Mouse (Mus musculus) cerebellum, postnatal 14 days (tissue): ENCODE results near the gene Usp46.
"Not testable (repeated sequence)": the region's sequence is repeated elsewhere in the genome, so short reads cannot be mapped to it uniquely, and the experiment has no call there.

ENCODE experiments used
- DNase-seq, 2 experiments: peaks; one replicate each; pipeline ENCODE4 v3.0.0; 2021; ENCODE audit warnings: mixed read lengths in 2 of 2

Usp46 gene

DNA sequence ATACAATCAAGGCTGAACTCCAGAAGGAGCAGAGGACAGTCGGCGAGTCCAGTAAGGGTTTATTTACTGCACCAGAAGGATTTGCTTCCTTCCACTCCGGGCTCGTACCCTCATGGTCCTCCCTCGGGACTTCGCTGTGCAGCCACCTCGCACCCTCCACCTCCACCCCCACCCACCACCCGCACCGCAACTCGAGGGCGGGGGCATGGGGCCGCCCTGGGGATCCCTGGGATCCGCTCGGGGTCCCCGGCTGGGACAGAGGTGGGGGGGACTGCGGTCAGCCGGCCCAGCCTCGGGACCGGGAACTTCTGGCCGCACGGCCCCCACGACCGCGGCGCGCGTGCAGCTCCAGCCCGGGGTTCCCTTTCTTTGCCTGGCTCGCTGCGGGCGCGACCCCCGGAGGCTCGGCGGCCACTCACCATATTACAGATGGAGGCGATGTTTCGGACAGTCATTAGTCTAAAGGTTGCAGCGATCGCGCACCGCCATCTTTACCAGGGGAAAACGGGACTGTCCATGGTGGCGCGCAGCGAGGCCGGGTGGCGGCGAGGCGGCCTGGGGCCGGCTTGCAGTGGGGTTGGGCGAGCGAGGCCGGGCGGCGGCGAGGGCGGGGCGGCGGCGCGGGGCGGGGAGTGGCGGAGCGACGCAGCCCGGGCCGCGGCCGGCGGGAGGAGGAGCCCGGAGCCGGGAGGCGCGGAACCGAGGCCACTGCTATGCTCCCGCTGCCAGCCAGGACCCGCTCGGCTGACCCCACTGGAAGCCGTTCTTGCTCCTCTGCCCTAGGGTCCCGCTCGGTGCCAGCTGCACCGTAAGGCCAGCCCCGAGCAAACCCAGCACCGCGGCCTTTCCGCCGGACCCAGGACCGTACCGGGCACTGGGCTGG lies at the start of gene Usp46:
Gene Usp46, minus strand, starts transcription at position 601 of the 883 bp plus-strand sequence.
- DNase-seq, result peak; percentile 88 to 93

DNA sequence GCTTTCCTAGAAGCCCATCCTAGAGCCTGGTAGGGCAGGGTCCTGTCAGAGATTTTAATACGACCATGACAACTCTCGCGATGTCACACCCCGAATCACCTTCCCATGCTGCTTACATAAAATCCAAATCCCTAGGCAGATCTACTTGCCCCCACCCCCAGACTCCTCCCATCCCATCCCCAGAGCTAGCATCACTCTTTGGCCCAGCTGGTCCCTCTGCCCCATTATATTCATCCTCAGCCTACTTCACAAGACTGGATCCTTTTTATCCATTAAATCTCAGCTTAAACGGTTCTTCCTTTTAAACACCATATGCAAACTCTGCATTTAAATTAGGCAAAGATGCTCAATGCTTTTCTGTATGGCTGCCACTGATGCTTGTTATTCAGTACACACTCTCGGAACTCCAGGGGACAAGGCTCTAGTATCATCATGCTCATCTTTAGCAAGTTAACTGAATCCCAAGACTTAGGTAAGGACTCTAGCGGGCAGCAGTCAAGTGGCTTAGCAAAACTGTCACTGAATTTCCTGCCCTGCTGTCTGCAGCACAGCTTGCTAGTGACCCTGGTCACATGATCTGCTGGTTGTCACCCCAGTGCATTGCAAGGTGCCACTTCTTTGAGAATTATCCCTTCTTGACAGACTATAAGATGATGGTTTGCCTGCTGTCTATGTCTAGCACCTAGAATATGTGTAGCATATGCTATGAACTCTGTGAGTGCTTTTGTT lies 45.9 kb upstream of the Usp46 start:
- DNase-seq, result no peak

DNA sequence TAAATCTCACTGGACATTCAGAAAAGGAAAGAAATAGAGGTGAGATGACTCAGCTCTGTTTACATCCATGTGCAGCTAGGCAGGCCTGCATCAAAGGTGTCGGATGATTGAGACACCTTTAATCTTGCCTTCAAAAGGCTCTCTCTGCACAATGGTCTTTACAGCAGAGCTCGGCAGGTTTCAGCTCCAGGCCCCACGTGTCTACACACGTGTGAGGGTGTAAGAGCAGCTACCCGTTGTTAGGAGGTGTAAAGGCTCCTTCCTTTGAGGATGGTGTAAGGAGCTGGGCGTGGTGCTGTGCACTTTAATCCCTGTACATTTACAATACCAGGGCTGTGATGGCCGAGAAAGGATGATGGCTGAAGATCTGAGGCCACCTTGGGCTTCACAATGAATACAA lies 37.2 kb upstream of the Usp46 start:
- DNase-seq, result no peak

DNA sequence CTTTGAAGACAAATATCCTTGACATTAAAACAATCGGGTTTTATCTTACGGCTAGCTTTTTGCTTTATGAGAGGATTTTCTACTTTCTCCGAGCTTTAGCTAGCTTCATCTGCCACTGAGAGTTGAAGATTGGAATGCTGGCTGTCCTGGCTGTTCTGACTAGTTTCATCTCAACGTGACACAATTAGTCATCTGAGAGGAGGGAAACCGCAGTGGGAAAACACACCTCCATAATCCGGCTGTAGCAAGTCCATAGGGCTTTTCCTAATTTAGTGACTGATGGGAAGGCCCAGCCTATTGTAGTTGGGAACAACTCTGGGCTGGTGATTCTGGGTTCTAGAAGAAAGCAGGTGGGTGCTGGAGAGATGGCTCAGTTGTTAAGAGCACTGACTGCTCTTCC lies 33.5 kb upstream of the Usp46 start:
- no peak for DNase-seq

DNA sequence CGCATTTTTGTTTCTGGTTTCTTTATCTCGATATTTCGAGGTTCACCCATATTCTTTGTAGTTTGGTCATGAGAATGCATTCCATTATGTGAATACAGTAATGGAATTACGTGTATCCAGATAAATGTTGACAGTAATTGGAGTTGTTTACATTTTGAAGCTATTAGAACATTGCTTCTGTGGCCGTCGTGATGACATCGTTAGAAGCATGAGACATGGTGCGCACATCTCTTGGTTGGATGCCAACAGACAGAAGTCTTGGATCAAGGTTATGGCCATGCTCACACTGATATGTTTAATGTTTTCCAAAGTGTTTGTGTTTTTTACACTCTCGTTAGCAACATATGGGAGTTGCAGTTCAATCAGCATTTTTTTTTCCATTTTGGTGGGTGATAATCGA lies 30.8 kb upstream of the Usp46 start:
- no peak for DNase-seq

DNA sequence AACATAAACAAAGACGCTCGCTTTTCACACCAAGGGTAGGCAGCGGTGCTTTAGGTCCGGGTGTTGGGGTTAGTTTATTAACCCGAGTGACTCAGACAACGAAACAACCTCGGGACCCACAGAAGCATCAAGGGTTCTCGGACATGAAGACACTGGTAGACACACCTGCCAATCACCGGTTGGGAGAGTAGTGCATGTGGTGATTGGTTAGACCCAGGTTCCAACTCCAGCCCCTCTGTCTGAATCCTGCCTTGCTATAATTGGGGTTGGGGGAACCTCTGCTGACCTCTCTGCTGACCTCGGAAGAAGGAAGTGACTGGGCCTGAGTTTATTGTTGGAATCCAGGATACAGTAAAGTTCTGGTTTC lies 29.6 kb upstream of the Usp46 start:
- DNase-seq, result no peak

DNA sequence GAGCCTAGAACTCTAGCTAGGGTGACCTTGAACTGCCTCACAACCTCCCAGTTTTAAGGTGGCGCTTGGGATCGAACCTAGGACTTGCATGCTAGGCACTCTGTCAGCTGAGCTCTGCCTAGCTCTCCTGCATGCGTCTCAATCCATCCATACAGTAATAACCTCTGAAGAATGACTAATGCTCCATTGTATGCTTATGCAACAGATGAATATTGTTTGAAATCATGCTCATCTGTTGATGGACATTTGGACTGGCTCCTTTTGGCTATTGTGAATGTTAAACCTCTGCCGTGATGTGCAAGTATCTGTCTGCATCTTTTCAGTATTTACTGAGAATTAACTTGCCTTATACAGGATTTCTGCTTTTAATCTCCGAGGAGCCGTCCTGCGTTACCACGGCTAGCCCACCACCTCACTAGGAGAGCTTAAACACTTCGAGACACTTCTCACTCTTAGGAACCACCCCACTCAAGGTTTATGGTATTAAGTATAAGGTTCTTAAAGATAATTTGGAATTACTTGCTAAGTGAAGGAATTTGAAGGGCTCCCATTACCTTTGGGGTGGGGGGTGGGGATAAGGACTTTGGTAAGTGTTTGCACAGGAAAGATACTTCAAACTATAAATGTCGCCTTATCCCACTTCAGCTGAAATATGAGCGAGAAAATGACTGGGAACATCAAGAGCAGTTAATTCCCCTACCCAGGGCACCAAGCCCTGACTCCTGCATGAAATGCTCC lies 29.1 kb upstream of the Usp46 start:
- DNase-seq, result no peak

DNA sequence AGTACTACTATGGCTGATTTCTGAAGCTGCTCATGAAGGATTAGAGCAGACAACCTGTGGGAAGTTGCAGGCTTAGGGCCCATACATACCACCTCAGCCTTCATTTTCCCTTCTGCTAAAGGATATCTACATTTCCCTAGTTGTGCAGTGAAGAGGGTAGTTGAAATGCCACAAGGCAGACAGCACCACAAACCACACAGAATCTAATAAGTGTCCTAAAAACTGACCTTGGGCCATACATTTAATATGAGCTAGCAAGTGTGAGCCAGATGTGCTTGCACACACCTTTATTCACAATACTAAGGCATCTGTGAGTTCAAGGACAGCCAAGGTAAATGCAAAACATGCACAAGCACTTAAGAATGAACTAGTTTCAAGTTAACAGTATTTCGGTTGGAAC lies 27.8 kb upstream of the Usp46 start:
- no peak for DNase-seq

DNA sequence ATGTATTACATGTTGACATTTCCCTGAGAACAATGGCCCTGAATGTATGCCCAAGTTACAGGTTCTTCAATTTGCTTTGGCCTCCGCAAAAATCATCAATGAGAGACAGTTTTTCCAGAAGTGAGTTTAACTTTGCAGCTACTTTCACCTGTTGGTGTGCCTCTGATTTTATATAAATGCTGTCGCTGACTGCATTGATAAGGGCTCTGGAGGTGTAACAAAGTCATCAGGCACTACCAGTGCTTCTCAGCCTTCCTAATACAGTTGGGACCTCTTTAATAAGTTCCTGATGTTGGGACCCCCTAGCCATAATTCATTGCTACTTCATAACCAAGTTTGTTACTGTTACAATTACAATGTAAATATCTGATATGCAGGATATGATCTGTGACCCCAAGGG lies 27.4 kb upstream of the Usp46 start:
- no peak for DNase-seq

DNA sequence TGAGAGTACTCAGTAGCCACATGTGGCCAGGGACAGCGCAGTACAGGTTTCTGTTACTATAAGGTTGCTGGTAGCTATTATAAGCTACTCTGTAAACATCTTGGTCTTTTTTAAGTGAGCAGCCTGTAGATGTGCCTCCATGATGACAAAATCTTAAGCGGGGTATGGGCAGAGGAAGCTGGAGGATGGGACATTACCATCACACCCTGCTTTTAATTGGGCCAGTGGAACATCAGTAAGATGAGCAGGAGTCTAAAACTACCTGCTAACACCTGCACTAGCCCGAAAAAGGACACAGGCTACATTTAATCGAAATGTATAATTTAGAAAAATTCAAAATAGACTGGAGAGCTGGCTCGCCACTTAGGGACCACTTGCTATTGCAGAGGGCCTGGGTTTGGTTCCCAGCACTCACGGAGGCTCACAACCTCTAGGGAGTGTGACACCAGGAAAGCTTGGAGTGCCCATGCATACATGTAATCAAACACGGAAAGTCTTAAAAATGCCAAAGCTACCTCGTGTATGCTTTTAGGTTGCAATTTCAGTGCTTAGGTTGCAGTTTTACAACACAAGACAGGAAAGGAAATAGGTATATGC lies 26.7 kb upstream of the Usp46 start:
- DNase-seq, result no peak

DNA sequence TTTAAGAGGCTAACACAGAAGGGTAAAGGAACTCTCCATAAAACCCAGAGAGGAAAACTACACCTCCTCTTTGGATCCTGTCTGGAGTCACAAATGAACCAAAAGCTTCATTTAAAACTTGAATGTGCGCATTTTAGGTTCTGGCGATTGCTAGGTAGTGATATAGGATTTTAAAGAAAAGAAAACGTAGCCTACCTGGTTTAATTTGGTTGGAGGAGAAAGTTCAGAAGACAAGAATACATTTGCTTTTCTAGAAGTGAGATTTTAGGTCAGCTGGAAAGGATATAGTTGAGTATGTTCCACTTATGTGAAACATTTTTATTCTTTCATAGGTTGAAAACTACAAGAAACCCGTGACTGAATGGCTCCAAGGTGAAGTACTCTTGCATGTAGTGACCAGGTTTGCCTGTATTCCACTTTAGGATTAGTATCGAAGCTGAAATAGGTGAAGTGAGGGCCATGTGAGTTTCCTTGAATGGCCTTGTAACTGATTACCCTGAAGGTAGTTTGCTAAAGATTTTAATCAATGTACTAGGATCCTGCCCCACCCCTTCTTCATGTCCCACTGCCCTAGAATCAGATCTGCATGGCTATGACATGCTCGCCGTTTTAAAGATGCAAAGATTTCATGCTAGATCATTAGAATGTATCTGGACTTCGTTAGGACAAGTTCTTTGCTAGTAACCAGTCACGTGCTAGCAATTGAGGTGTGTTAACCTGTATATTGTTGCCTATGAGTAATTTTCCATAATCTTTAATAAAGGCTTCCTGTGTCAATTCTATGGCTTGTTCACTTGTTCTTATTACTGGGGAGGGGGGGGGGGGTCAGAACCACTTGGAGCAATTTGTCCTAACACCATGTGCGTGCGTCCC lies 25.6 kb upstream of the Usp46 start:
- DNase-seq, result peak in 1 of 2 experiments; percentile 7

DNA sequence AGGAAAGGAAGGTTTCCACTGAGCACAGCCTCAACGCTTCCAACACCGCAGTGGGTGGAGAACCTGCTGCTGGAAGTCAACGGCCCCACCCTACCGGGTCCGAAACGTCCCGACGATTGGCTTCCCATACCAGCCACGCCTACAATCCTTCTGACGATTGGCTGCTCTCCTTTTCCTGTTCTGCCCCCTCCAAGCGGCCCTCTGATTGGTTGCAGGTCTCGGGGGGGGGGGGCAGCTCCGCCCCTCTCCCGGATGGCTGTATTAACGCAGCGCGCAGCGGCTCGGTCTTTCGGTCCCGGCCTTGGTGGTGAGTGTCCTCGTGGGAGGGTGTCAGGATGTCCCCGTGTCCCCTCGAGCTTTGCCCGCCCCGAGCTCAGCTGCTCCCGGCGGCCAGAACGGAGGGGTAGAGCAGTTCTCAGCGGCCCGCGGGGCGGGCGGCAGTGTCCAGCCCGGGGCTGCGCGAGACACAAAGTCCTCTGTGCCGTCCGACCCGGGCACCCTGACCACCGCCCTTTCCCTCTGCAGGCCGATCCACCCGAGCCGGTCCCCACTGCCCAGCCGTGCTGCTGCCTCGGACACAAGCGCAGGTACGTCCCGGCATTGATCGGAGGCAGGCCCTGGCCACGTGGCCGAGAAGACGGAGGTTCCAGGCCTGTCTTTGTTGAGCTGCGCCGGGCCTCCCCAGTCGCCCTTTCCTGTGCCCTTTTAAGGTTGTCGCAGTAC lies 24.8 kb upstream of the Usp46 start:
- peak; percentile 92 to 93 for DNase-seq

DNA sequence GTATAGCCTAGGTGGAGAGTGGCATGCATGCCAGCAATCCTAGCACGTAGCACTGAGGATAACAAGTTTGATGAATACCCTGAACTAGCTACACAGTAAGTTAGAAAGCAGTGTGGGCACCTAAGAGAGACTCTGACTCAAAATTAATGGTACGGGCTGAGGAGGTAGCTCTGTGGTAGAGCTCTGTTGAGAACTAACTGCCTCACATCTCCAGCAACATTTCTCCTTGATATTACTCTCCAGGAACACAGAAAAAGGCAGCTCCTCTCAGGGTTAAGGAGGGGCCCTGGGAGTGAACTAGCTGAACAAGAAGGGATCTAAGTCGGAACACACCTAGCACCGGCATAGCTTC lies 24.2 kb upstream of the Usp46 start:
- DNase-seq, result no peak

DNA sequence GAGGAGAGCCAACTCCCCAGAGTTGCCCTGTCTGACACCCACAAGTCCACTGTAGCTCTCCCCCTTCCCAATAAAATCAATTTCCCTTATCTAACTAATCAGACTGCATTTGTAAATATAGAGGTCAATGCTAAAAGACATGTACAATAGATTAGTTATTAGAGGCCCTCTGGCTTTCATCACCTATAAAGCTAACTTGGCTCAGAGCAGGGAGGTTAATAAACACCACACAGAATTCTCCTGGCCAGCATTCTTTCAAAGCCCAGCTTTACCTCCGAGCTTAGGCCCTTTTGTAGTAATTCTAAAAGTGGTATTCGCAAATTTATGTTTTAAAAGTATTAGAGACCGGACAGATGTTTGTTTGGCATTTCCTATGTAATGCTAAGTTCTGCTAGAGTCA lies 21.4 kb upstream of the Usp46 start:
- no peak for DNase-seq

DNA sequence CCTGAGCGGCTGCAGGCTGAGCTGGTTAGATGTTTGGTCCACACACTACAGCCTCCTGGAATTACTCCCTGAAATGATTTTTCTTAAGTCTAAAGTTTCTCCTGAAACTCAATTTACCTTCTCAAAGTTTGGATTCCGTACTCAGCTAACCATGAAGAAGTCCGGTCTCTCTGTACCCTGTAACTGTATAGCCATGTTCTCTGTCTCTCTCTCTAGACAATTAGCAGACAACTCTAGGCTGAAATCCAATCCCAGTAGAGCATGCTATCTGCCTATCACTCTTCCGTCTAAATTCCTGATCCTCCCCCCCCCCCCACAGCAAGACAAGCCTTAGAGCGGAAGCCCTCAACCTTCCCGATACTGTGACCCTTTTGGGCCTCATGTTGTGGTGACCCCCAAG lies 13.5 kb upstream of the Usp46 start:
- DNase-seq, result no peak

DNA sequence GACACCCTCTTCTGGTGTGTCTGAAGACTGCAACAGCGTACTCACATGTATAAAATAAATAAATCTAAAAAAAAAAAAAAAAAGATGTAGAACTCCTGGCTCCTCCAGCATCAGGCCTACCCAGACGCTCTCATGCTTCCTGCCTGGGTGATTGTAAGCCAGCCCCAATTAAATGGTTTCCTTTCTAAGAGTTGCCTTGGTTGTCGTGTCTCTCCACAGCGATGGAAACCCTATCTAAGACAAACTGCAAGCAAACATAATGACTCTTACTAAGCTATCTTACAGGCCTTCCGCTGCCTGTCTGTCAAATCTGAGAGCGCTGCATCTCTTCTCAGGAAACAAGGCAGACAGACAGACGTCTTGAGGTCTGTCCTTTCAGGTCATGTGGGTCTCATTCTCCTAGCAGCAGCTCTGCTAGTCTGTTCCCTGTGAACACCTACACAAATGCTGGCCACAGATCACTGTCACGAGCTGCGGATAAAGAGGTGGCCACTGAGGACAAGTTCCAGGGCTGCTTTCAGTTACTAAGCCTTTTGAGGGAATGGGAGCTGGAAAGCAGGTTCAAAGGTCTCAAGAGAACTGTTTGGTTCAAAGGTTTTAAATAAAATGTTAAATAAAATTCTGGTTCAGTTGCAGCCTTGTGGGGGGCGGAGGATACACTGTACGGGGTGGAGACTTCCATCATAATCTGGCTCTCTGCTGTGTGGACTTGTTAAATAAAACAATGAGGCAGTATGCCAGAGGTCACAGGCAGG lies 10.8 kb upstream of the Usp46 start:
- DNase-seq, result no peak

DNA sequence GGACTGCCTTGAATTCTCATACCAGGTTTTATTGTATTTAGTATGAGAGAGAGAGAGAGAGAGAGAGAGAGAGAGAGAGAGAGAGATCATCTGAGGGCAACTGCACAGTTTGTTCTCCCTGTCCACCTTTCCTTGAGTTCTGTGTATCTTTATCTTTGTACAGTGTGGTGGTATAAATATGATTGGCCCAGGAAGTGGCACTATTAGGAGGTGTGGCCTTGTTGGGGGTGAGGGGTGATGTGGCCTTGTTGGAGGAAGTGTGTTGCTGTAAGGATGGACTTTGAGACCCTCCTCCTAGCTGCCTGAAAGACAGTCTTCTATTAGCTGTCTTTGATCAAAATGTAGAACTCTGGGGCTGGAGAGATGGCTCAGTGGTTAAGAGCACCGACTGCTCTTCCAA lies 10.2 kb upstream of the Usp46 start:
- DNase-seq, result no peak

DNA sequence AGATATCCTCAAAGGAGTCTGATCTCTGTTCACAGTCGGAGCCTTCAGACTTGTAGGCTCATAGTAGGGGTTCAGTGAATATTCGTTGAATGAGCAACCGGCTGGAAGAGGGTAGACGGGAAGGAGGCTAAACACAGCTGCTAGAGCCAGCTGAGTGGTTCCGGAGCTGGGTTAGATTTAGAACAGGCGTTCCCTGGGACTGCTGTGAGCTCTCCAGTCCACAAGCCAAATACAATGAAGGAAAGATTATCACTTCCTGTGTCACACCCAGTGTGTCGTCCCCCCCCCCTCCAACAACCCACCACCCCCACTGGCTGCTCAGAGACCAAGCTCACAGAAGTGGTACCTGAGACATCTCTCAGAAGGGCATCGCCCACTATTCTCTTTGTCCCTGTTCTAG lies 9.7 kb upstream of the Usp46 start:
- no peak for DNase-seq

DNA sequence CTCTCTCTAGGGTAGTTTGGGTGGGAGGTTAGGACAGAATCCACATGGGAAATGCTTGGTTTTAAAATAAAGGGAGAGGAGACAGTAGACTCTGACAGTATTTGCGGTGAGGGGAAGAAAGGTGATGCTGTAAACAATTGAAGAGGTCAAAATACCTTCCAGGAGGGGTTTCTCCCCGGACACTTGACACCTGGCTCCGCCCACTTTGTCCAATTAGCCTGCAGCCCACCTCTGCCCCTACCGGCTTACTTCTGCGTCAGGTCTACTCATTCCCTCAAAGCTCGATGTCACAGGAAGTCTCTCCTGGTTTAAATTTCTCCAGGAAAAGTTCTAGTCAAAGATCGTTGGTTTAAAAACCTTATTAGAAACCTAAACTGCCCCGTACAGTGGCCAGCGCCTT lies 8.5 kb upstream of the Usp46 start:
- no peak for DNase-seq

DNA sequence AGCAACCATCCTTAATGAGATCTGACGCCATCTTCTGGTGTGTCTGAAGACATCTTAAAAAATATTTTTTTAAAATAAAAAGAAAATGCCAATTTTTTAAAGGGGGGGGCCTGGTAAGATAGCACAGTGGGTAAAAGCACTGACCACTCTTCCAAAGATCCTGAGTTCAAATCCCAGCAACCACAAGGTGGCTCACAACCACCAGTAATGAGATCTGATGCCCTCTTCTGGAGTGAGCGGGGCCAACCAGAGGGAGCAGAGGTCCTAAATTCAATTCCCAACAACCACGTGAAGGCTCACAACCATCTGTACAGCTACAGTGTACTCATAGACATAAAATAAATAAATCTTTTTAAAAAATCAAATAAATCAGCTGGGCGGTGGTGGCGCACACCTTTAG lies 2.3 kb upstream of the Usp46 start:
- not testable (repeated sequence) for DNase-seq
